ENCODE assay signal across 13 mouse cellular contexts in the genomic region with DNA sequence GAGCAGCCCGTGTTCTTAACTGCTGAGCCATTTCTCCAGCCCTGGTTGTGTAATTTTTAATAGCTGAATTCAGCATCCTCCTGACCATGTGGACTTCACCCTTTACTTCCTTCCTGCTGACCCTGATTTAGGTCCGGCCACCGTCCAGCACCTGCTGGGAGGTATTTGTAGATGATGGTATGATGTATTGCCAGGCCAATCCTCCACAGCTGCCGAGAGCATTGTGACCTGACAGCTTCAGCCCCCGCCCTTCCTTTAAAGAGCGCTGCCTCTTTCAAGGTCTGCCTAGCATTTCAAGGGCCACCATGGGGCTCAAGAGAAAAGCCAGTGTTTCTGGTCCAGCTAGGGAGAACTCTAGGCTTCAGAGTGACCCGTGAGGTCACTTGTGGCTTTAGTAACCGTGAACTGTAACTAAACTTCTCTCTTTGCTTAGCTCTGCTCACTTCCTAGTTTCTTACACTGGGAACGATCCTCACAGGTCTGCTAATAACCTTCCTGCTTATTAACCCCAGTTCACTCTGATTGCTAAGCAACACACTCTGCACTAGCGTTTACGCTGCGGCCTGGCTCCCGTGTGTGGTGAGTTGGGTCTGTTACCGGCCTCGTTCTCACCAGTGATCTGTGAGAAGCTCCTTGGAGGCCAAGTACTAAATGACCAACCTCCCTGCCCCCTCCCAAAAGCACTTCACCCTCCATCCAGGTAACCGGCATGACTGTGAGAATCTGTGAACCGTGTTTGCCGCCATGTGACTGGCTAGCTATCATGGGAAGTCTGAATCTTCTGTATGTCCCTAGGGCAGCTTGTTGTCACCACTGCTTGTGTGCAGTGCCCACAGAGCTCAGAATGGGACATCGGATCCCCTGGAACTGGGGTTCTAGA.
DNase-seq lines count a peak whose midpoint lies in the region; ATAC-seq and TF ChIP-seq lines count a peak whose summit lies in the region.
"Had no signal": no experiment of that assay in that cellular context is flagged by ENCODE, and none has a peak within 500 bp of the region (broad histone marks: within the 10 kb centered on the region; RNA-seq: fewer than 3 reads in every experiment).

No protein-coding gene starts in this region.

- TF ChIP-seq CTCF in kidney, adult 2 months (conservative IDR thresholded peaks at IDR 0.05; ENCODE audit: insufficient read depth, insufficient read length, low read depth, low read length): no peak

- no peak for ATAC-seq in midbrain, embryonic 11.5 days (ENCODE audit: low FRiP score)
- ATAC-seq in midbrain, embryonic 15.5 days (replicated peaks): no peak
- ATAC-seq in monocyte, adult 5-6 weeks (replicated peaks; ENCODE audit: insufficient number of reproducible peaks, low FRiP score, low TSS enrichment, poor library complexity, severe bottlenecking): peak; percentile 72
- ATAC-seq in megakaryocyte-erythroid progenitor cell, adult 5-6 weeks (replicated peaks; ENCODE audit: low FRiP score, low TSS enrichment, poor library complexity, severe bottlenecking): no peak

- DNase-seq in heart, adult 8-10 months (ENCODE audit: low spot score): peak; percentile 40
- DNase-seq in heart, postnatal 36 days: no peak
- peak; percentile 84 for DNase-seq in midbrain, embryonic 11.5 days (ENCODE audit: low spot score, missing footprints)
- peak; percentile 94 for DNase-seq in kidney, adult 2 months
- DNase-seq in thymus, postnatal 25 days: no peak
- DNase-seq: cerebellum, adult 18-20 months; gastrocnemius, postnatal 36 days; right cerebral cortex, postnatal 25 days; thymus, adult 2 months had no signal

- peaks cover 6% of the 10 kb centered on the region for H3K4me1 ChIP-seq in midbrain, embryonic 11.5 days (ENCODE audit: control insufficient read depth, insufficient read depth, low read length)
- H3K4me1 ChIP-seq in midbrain, embryonic 15.5 days: no peaks in the 10 kb centered on the region
- H3K4me1 ChIP-seq in kidney, adult 2 months (ENCODE audit: control insufficient read depth, insufficient read depth, low read length): peaks cover 19% of the 10 kb centered on the region; the same call in 1 of the 2 replicates

- H3K9me3 ChIP-seq in midbrain, embryonic 11.5 days (ENCODE audit: control insufficient read depth, low read length): no peaks in the 10 kb centered on the region
- H3K9me3 ChIP-seq in midbrain, embryonic 15.5 days: no peaks in the 10 kb centered on the region

- H3K4me3 ChIP-seq in midbrain, embryonic 11.5 days (ENCODE audit: low read depth, low read length): no peak overlapping the region
- no peak overlapping the region for H3K4me3 ChIP-seq in midbrain, embryonic 15.5 days
- H3K4me3 ChIP-seq in kidney, adult 2 months (ENCODE audit: insufficient read depth, low read depth, low read length): no peak overlapping the region

- H3K4me2 ChIP-seq in midbrain, embryonic 11.5 days: no peak overlapping the region
- no peak overlapping the region for H3K4me2 ChIP-seq in midbrain, embryonic 15.5 days

- no peak overlapping the region for H3K9ac ChIP-seq in midbrain, embryonic 11.5 days (ENCODE audit: low read length)
- no peak overlapping the region for H3K9ac ChIP-seq in midbrain, embryonic 15.5 days

- H3K27me3 ChIP-seq in midbrain, embryonic 11.5 days (ENCODE audit: control insufficient read depth, insufficient read depth, low read length): no peaks in the 10 kb centered on the region
- no peaks in the 10 kb centered on the region for H3K27me3 ChIP-seq in midbrain, embryonic 15.5 days (replicated peaks)
- no peaks in the 10 kb centered on the region for H3K27me3 ChIP-seq in kidney, adult 2 months (replicated peaks; ENCODE audit: control insufficient read depth, insufficient read depth, low read length)
- H3K27me3 ChIP-seq: CH12.LX had no signal

- H3K36me3 ChIP-seq in midbrain, embryonic 11.5 days (ENCODE audit: control insufficient read depth, insufficient read depth, low read length): no peaks in the 10 kb centered on the region
- no peaks in the 10 kb centered on the region for H3K36me3 ChIP-seq in midbrain, embryonic 15.5 days (replicated peaks)
- no peaks in the 10 kb centered on the region for H3K36me3 ChIP-seq in kidney, adult 2 months (ENCODE audit: control insufficient read depth, insufficient read depth, low read length)

- intact Hi-C loops in heart, postnatal 36 days (cut with DNase I): no loop called here

- 54% methylated on average over 19 of the region's 19 CpGs for WGBS in midbrain, embryonic 11.5 days
- 47% methylated on average over 19 of the region's 19 CpGs for WGBS in midbrain, embryonic 15.5 days
- 42% methylated on average over 19 of the region's 19 CpGs for WGBS in kidney, adult 2 months

- TF ChIP-seq POLR2A in kidney, adult 2 months (IDR thresholded peaks at IDR 0.05; ENCODE audit: low read depth, low read length): no peak

- no peak overlapping the region for H3K27ac ChIP-seq in midbrain, embryonic 11.5 days (ENCODE audit: low read depth, low read length)
- H3K27ac ChIP-seq in midbrain, embryonic 15.5 days: no peak overlapping the region
- peak overlapping the region; percentile 86 for H3K27ac ChIP-seq in kidney, adult 2 months (ENCODE audit: insufficient read depth, low read depth, low read length)

Comparison
In these comparisons a context has a peak if more than half of its experiments do, and no peak if none do; other contexts are left out.
1. DNase-seq: peak in heart, adult 8-10 months (single experiment), midbrain, embryonic 11.5 days (single experiment) and kidney, adult 2 months (single experiment); none in heart, postnatal 36 days (0 of 2) and thymus, postnatal 25 days (single experiment).